Mouse (Mus musculus): ENCODE measurements around the gene Alg9.

DNA sequence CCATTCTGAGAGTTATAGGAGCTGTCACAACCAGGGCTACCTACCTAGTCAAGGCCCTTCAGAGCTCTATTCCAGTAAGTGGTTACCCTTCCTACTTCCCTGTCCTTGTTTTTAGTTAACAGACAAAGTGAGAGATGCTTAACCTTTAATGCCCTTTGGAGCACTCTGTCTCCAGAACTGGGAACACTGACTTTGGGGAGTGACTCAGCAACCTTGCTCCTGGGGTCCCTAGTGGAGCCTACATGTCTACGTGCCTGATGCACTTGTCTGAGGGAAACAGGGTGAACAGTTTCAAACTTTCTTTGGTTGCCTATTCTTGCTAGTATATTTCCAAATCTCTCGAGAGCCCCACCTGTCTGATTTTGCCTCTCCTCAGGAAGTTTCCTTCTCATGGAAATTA is 32.1 kb upstream of the Alg9 start:
- TF ChIP-seq CTCF (IDR thresholded peaks at IDR 0.05; ENCODE audit: control insufficient read depth, insufficient read depth, insufficient read length) (no peak), MYOG (IDR thresholded peaks at IDR 0.05; ENCODE audit: control insufficient read depth, extremely low read depth, insufficient read length) (no peak), USF1 (IDR thresholded peaks at IDR 0.05; ENCODE audit: low read depth) (no peak), MAX (IDR thresholded peaks at IDR 0.05) (no peak), MYOD1 (IDR thresholded peaks at IDR 0.05; ENCODE audit: control insufficient read depth, insufficient read length, low read depth) (no peak), FOSL1 (IDR thresholded peaks at IDR 0.05; ENCODE audit: insufficient read depth, low read length, poor library complexity, severe bottlenecking) (no peak), CEBPB (IDR thresholded peaks at IDR 0.05; ENCODE audit: low read depth) (no peak)

Data from C2C12 (cell line).